Mouse (Mus musculus) adrenal gland, adult 10 weeks (tissue): ENCODE data around the gene Tpsb2. TPM values are rescaled to one million over a fixed set of nuclear protein-coding genes. Genes with fewer than 3 reads are reported as not detected.

Source experiments
- polyA plus RNA-seq: library from polyadenylated mRNA; stranded (reverse); fragments of 350-450 nt; fragmentation: Illumina TruSeq; extraction: RNeasy Lipid Tissue Mini Kit (QIAGEN cat#74804); gene quantifications from one replicate; pipeline ENCODE4 v1.2.3, GENCODE M21; 2014; ENCODE audit warnings: low read depth, low replicate concordance

Tpsb2 gene
- polyA plus RNA-seq: not detected

GRCm38 (mm10) chr17:25366005-25366404 lies at the start of gene Tpsb2:
Gene Tpsb2, plus strand, starts transcription at chr17:25366305.

GRCm38 (mm10) chr17:25318354-25318753 lies 47.8 kb upstream of the Tpsb2 start, which contains the start of gene Prss29:
Gene Prss29, plus strand, starts transcription at chr17:25318654.

GRCm38 (mm10) chr17:25345462-25345861 lies 20.6 kb upstream of the Tpsb2 start, which contains the start of gene Tpsab1:
Gene Tpsab1, minus strand, starts transcription at chr17:25345562.

GRCm38 (mm10) chr17:25368973-25369372 lies 2.9 kb downstream of the Tpsb2 start, which contains the start of gene Tpsg1:
Gene Tpsg1, plus strand, starts transcription at chr17:25369273.

Other genes with a start within 250 kb of the Tpsb2 start
- not detected for gene Ptx4, start 245.5 kb upstream of the Tpsb2 start, polyA plus RNA-seq
- gene Clcn7, start 232.9 kb upstream of the Tpsb2 start, polyA plus RNA-seq: 5.0 TPM
- gene Ccdc154, start 203.8 kb upstream of the Tpsb2 start, polyA plus RNA-seq: not detected
- gene Gm38655, start 190.8 kb upstream of the Tpsb2 start, polyA plus RNA-seq: not detected
- gene BC003965, start 181.8 kb upstream of the Tpsb2 start, polyA plus RNA-seq: 26.4 TPM
- 20.4 TPM for gene Unkl, start 177.9 kb upstream of the Tpsb2 start, polyA plus RNA-seq
- gene Gnptg, start 126.2 kb upstream of the Tpsb2 start, polyA plus RNA-seq: 16.7 TPM
- 5.5 TPM for gene Tsr3, start 126.1 kb upstream of the Tpsb2 start, polyA plus RNA-seq
- 1.1 TPM for gene Baiap3, start 109.9 kb upstream of the Tpsb2 start, polyA plus RNA-seq
- 280 TPM for gene Ube2i, start 91.7 kb upstream of the Tpsb2 start, polyA plus RNA-seq
- not detected for gene Prss34, start 67.9 kb upstream of the Tpsb2 start, polyA plus RNA-seq
- not detected for gene Prss28, start 57.7 kb upstream of the Tpsb2 start, polyA plus RNA-seq
- gene Prss29, start 47.7 kb upstream of the Tpsb2 start, polyA plus RNA-seq: not detected
- not detected for gene Tpsab1, start 20.7 kb upstream of the Tpsb2 start, polyA plus RNA-seq
- not detected for gene Tpsg1, start 3.0 kb downstream of the Tpsb2 start, polyA plus RNA-seq
- 3.8 TPM for gene Cacna1h, start 67.5 kb downstream of the Tpsb2 start, polyA plus RNA-seq
- not detected for gene Tekt4, start 88.3 kb downstream of the Tpsb2 start, polyA plus RNA-seq
- gene Sstr5, start 131.0 kb downstream of the Tpsb2 start, polyA plus RNA-seq: not detected
- gene Sox8, start 204.4 kb downstream of the Tpsb2 start, polyA plus RNA-seq: 0.29 TPM
- 0.47 TPM for gene Lmf1, start 212.8 kb downstream of the Tpsb2 start, polyA plus RNA-seq